Mouse (Mus musculus) hindlimb bud, embryonic 11.5 days (tissue): ENCODE data around the gene Gpm6b.

Experiments
- DNase-seq: peaks from one replicate; pipeline ENCODE4 v3.0.0-alpha.2; 2012; ENCODE audit warnings: low read depth, low spot score; ENCODE audit errors: extremely low spot score

The Gpm6b gene

DNA sequence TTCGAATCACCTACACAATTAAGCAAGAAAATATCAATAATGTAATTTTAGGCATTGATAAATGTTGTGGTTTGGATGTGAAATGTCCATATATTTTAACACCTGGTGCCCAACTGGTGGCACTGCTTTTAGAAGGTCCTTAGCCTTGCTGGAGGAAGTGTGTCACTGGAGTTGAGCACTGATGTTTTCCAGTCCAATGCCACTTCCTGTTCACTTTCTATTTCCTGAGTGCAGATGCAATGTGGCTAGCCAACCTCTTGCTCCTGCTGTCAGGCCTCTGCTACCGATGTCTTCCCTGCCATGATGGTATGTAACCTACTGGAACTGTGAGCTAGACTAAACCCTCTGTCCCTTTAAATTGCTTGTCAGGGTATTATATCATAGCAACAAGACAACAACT, 65.6 kb downstream of the Gpm6b start:
- DNase-seq, result no peak

DNA sequence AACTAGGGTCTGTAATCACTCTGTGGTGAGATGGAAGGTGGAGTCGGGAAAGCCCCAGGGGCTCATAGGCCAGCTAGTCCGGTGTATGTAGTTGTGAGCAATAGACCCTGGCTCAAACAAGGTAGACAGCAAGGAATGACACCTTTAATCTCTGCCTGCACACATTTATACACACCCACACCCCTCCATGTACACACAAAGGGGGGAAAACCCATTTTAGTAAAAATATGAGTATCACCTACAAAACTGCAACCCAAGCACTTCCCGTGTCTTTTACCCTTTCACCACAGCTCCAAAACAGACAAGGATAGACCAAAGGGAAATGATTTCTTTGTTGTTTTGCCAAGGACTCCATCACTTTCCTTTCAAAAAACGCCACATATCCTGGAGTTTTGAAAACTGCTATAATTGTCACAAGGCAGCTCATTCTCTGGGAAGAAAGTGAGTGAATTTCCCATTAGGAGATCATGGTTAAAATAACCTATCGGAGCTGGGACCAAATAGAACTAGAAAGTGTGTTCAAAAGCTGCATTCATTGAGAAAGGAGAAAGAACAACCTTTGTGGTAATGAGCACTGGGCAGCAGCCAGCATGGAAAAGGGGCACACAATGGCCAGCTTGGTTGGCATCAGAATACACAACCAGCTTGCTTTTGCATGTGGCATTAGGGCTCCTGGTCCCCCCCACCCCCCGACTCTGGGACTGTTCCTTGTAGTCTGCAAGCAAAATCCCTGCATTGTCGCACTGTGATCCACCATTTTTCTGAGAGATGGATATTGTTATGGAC, 68.9 kb downstream of the Gpm6b start:
- no peak for DNase-seq

DNA sequence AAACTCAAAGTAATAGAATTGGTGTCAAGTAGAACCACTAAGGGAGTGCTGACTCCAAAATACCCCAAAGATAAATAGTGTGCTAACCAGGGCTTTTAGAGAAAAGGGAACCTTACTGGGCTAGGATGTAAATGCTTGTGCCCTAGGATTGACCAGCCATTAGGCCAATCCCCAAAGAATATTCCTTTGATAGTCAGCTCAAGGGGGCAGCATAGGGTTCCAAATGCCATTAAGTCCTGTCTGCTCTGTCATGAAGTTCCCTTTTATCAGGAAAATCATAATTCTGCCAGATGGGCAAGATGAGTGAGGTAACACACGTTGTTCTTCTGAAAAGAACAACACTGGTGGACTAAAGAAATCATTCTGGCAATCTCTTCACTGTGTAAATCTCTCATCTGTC, 70.1 kb downstream of the Gpm6b start:
- DNase-seq, result no peak

DNA sequence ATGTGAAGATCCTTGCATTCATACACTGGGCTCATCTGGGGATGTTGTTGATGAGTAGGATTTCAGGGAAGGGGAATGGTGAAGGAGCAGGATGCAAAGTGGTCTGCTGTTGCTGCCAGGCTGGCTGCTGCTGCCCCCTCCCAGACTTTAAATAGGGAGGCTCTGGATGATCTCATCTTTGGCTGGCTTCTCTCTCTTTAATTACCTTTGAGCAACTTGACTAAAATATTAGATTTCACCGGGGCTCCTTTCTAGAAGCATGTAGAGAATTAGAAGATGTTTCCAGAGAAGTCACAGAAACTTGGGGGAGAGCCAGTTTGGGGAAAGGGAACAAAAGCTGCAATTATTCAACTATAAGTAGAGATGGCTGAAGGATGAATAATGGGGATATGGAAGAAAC, 76.5 kb downstream of the Gpm6b start:
- DNase-seq, result no peak

DNA sequence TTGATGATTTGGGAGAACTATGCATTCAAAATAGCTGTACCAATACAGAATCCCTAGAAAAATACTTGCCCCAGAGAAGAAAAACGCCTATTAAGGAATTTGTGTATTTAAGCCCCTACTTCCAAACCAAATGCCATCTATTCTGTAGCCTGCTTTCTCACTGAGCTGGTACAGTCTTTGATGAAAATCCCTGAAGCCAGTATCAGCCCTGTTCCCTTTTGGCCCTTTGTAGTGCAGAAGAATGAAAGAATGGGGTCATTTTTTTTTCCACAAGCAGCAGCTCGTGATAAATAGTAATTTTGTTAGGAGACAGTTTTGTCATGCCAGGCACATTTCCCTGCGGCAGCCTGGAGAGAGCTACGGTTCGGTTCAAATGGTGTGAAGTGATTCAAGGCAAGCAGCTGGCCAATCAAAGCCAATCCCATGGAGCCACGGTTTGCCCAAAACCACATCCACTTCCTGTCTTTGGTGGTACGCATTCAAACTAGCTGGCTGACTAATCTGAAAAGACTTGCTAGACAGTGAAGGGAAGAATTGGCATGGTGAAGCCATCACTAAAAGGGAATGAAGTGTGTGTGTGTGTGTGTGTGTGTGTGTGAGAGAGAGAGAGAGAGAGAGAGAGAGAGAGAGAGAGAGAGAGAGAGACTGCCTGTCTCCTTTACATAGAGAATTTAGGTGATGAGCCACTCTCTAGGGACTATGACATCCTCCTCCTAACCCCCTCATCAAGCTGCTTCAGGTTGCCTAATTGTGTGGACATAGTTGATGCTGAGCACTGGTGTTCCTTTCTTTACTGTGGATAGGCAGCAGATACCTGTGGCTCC, 78.1 kb downstream of the Gpm6b start:
- DNase-seq, result no peak

DNA sequence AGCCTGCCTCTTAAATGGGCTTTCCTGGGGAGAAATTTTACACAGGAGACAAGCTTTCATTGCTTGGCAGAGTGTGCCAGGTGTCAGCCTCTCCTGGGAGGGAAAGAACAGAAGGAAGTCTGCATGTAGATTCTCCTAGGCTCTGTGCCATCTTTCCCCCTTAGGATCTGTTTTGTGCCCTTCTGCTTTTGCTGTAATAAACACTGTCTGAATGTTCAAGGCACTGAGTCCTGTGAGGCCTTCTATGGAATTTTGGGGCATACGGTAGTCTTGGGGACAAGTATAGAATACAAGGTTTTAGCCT, 78.6 kb downstream of the Gpm6b start:
- no peak for DNase-seq

DNA sequence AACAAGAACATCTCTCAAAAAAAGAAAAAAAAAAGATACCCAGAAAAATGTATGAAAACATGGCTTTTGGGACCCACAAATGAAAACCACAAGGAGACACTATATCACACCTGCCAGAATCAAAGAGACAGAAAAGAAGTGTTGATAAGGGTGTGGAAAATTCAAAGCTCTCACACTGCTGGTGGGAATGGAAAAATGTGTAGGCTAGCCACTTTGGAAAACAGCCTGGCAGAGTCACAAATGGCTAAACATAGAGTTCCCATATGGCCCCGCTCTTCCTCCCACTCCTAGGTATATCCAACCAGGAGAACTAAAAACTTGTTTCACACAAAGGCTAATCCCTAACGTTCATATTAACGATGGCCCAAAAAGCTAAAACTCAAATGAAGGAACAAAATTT, 84.5 kb downstream of the Gpm6b start:
- DNase-seq, result no peak

DNA sequence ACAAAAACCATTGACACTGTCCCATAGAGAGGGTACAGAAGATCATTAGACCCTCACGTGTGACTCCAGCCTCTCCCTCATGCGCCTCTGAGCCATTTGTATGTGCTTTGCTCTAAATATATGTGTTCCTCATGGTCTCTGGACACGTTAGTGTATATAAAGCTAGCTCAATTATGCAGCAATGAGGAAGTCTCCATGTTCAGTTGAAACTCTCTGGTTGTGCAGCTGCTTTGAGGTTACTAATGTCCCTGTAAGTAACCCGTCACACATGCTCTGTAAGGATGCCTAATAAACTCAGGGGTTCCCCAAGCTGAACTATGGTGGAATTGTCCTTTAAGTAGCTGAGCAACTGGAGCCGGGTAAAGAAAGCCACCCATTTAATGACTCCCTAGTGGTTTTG, 88.9 kb downstream of the Gpm6b start:
- no peak for DNase-seq

DNA sequence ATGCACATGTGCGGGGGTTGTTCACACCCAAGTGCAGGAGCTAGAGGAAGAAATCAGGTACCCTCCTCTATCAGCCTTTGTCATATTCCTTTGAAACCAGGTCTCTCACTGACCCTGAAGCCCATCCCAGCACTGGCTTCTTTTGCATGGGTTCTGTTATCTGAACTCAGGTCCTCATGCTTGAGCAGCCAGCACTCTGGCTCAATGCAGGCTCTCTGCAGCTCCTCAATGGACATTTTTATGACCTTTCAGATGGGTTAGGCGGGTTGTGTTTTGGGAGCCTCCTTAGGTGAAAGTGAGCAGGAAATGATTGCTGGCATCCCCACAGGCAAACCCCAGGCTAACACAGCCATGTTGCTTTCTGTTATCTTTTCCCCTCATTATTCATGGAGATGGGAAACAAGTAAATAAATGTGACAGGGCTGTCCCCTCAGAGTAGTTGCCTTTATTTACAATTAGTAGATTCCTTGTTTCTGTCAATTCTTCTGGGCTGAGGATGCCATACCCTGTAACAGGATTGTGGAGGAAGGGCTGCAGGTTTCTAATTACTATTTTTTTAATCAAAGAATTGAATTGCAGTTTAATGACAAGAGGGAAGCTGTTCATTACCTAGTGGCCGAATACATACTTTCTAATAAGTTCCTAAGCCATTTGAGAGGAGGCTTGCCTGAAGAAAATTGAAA, 89.6 kb downstream of the Gpm6b start:
- DNase-seq, result no peak

DNA sequence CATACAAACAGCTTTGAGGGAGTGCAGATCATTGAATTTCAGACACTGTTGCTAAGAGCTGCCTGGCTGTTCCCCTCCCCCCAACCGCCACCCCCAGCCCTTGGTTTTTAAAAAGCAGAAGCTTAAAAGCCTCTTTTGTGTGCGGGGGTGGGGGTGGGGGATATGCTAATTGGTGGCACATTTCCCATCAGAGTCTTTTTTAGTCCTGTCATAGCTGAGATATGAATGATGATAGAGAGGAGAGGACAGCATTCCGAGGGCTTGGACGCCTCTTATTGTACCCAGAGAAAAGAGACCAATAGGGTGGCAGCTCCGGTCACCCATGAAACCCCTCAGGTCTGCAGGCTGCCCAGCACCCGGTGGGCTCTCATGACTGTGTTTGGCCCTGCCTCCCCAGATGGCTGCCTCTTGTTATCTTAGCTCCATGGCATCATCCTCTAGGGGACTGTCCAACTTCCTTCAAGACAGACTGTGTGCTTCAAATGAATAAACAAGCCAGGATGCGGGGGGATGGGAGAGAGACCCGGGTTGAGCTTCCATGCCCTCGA, 90.3 kb downstream of the Gpm6b start:
- no peak for DNase-seq

DNA sequence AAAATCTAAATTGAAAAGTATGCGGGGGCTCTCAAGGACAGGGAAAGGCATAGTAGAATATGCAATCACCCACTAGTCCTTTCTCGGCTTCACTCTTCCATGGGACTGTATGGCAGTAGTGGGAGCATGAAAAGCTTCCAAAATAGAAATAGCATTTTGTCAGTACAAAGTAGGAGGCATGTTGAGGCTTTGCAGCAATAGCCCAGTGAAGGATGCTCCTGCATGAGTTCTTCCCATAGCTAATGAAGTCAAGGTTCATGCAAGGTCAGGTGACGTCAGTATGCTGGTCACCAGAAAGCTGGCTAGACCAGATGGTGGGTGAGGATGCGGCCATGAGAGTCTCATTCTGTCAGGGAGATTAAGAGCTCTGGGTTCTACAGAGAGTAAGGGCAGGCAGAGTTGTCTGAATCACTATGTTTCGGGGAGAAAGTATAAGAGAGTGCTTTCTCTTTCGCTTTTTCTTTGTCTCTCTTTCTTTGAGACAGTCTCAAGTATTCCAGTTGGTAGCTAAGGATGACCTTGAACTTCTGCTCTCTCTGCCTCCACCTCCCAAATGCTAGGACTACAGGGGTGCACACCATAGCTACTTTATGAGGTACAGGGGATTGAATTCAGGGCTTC, 95.9 kb downstream of the Gpm6b start:
- DNase-seq, result no peak

DNA sequence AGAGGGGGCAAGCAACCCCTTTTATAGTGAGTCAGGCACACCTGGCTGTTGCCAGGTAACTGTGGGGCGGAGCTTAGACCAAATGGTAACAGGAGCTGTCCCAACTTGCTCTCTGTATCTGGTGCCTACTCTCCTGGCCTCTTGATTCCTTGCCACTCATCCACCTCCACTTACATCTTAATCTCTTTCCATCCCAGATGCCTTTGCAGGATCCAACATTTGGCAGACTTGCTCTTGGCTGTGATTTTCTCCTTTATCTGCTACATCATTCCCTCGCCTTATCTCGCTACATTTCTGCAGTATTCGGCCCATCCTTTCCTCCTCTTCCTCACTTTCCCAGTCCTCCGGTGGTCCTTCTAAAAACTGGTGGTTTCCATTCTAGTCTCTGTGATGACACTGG, 99.6 kb downstream of the Gpm6b start:
- no peak for DNase-seq

DNA sequence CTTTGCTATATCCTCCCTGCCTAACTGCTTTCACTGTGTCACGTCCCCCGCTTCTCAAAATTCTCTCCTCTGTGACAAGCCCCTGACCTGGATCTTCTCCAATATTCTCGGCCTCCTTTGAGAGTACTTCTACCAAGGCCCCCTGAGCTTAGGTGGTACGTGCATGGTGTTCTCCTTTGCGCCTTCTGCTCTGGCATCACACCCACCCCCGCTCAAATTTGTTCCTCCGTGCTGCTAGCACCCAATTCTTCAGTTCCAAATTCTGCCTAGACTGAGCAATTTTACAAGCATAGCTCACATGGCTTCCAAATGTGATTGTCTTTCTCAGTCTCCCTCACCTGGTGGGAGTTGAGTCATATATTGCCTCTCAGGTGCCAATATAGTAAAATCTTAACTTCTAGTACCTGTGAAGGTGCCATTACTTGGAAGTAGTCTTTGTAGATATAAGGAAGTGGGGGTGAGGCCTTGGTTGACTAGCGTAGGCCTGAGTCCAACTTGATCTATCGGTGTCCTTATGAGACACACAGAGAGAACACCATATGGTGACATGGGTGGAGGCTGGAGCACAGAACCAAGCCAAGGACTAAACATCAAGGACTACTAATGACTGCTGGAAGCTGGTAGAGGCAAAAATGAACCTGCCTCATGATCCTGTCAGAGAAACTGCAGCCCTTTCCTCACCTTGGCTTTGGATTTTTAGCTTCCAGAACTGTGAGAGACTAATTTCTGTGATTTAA, 100.2 kb downstream of the Gpm6b start:
- DNase-seq, result no peak

DNA sequence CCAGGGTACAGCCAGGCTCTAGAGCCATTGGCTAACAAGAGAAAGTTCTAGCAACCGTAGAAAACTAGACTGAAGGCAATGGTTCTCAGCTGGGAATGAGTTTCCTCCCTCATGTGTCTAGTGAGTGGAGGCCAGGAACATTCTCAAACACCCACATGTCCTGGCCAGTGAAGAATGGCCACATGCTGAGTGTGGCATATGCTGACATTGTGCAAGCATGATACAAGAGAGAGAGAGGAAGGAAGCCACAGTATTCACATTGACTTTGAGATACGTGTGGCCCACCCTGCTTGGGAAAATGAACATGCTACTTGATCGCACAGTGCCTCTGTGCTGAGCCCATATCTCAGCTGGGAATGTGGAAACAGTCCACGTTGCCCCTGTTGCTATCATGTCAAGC, 101.2 kb downstream of the Gpm6b start:
- DNase-seq, result no peak

DNA sequence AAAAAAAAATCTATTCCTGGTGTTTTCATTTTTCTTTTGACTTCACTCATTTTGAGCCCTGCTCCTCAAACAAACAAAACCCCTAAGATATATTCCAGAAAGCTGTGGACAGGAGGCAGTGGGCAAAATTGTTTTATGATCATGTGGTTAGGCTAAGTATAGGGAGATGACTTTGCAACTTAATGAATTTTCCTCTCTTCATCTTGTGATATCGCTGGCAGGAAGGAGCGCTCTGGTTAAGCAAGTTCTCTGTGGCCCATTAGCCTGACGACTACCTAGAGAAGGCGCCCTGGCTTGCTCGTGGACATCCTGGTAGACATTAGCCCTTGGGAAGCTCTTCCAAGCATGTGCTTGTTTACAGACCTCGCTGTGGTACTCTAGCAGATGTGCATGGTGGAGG, 103.1 kb downstream of the Gpm6b start:
- no peak for DNase-seq

DNA sequence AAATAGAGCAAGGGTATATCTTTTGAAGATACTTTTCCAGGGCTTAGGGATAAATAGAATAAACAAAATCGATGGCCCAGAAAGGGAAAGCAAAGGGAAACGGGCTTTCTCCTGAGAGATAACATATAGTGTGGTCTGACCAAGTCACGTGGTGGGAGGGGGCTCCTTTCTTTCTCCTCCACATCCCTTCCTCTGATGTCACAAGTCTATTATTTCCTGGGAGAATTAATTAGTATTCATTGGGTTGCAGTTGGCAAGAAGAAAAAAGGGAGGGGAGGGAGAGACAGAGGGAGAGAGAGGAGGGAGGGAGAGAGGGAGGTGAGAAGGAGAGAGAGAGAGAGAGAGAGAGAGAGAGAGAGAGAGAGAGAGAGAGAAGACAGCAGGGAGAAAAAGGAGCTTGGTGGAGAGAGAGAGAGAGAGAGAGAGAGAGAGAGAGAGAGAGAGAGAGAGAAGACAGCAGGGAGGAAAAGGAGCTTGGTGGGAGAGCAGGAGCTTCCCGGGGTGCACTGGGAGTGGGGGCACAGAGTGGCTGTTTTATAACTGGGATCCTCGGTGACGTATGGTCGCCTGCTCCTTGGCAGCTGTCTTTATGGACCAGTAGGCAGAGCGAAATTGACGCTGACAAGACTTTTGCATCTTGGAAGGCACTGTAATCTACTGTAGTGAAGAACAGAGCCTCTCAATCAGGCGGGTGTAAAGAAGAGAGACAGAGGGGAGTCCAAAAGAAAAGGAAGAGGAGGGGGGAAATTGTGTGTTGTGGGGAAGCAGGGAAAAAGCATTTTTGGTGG, 105.7 kb downstream of the Gpm6b start:
- no peak for DNase-seq

DNA sequence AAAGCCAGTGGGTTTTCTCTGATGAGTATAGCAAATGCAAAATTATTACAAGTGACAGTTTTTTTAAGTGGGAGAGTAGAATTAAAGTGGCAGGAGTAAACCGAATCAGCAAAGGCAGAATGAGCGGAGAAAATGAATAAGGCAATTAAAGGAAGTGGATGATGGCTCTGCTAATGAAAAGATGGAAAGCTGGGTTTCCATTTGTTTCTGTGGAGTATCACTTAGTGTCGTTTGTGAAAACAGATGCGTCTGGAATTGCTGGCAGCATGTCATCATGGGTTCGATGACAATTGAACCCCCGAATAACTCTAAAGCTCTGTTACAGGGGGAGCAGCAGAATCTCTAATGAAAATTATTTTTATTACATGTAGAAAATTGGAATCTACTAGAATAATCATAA, 109.4 kb downstream of the Gpm6b start:
- no peak for DNase-seq

DNA sequence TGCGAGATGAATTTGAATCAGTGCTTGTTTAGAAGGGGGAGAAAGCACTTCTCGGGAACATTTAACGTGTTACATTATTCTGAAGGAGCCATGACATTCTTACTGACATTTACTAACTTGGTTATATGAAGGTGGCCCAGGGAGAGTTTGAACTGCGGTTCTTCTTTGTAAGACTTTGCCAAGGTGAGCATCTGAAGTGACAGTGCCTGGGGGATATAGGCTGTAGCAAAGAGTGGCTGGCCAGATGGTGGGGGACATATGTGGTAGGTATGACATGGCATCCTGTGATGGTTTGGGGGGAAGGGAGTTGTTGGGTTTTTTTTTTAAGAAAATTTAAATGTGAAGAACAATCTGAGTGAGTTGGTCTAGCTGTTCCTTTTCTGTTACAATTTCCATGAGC, 109.9 kb downstream of the Gpm6b start:
- no peak for DNase-seq

DNA sequence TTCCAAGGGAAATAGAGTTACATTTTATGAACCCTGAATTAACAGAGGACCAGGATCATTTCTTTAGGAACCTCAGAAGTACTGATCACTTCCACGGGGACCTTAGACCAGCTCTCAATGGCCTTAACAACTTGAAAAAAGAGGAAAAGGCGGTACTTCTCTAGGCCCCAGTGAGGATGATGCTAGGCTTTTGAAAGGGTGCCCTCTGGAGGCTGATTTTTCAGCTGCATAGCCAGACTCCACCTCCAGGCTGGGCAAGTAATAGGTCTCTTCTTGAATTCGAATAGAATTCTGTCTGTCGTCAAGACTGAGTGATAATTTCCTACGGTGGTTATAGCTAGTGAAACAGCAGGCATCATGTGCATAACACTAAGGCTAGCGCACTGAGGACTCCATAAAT, 113.1 kb downstream of the Gpm6b start:
- DNase-seq, result peak; percentile 6

DNA sequence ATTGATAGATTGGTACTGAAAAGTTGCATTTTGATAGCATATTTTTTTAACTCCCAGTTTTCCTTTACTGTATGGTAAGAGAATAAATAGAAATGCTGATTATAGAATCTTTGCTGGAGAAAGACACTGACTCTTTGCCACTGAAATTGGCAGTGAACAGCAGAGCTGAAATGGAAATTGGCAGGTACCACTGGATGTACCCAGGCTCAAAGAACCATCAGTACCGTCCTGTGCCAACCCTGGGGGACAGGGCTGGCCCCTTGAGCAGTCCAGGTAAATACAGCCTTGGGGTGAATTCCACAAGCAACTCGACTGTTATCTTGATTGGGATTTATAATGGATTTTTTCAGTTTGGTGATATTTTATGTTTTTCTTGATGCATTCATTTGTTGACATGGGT, 114.7 kb downstream of the Gpm6b start:
- no peak for DNase-seq
